Mouse (Mus musculus): ENCODE measurements around the gene Ntrk1.

DNA sequence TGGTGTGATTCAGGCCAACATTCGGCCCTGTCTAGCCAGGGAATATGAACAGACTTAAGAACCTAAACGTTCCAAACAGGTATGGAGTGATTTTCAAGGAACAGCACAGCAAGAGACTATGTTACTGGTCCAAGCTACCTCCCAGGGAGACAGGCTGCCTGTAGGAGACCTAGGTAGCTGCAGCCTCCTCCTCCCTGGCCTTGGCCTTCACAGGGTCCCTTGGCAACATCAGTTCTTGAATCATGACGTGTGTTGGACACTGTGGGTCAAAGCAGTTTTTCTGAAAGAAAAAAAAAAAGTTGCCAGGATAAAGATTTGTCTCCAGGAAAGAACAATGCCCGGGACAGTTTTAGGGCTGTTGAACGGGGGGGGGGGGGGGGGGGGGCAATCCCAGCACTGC is 56.1 kb downstream of the Ntrk1 start:
- TF ChIP-seq CTCF (IDR thresholded peaks at IDR 0.05; ENCODE audit: borderline replicate concordance, extremely low read depth, insufficient read depth, insufficient read length) (no peak), POLR2A (IDR thresholded peaks at IDR 0.05; ENCODE audit: borderline replicate concordance, extremely low read depth, insufficient read depth, insufficient read length, poor library complexity, severe bottlenecking) (no peak)
